Mouse (Mus musculus): ENCODE measurements at regions not wholly inside any gene's neighbourhood (a gene's known extent, or its start where the extent isn't known, plus 50 kb on each side); places are given as distances from the start of the nearest gene placed in this dataset.

GRCm38 (mm10) chr9:11106268-11106667, 201.7 kb upstream of the Cntn5 start:
- TF ChIP-seq GATA1 (IDR thresholded peaks at IDR 0.05; ENCODE audit: borderline replicate concordance, low read length) (no peak), CTCF (IDR thresholded peaks at IDR 0.05; ENCODE audit: low read depth, low read length) (no peak), TAL1 (conservative IDR thresholded peaks at IDR 0.05; ENCODE audit: low read depth, low read length) (no peak), POLR2AphosphoS5 (IDR thresholded peaks at IDR 0.05; ENCODE audit: insufficient replicate concordance, low read depth, low read length) (no peak), GATA2 (IDR thresholded peaks at IDR 0.05; ENCODE audit: borderline replicate concordance, low read depth, low read length) (no peak)

All from G1E (cell line).